Mouse (Mus musculus): ENCODE measurements at regions not wholly inside any gene's neighbourhood (a gene's known extent, or its start where the extent isn't known, plus 50 kb on each side); places are given as distances from the start of the nearest gene placed in this dataset.

DNA sequence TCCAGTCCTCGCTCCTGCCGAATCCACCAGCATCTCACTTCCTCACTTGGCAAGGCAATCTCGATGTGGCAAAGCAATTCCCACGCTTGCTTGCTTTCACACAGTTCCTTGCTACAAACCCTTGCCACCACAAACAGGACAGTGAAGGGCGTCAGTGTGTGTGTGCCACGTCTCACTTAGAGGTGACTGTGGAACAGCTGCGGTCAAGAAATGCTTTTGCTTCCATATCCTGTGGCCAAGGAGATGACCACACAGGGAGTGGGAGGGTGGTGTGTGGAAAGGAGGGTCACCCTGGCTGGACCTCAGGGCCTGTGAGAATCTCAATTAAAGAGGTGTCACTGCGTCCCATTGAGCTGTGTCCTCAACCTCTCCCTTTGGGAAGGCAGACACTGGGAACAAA lies 207.4 kb downstream of the Opa1 start:
- Histone ChIP-seq H3K4me1 (ENCODE audit: control insufficient read depth, insufficient read depth, low read length) (no peaks in the 10 kb centered on the region), H3K4me3 (replicated peaks; ENCODE audit: insufficient read depth, low read depth, low read length) (no peak overlapping the region), H3K27me3 (ENCODE audit: control insufficient read depth, insufficient read depth, low read length) (no peaks in the 10 kb centered on the region), H3K27ac (ENCODE audit: insufficient read depth, low read length) (no peak overlapping the region)
- TF ChIP-seq POLR2A (IDR thresholded peaks at IDR 0.05; ENCODE audit: borderline replicate concordance, insufficient read depth, low read length) (no peak), CTCF (IDR thresholded peaks at IDR 0.05; ENCODE audit: borderline replicate concordance, insufficient read depth, low read depth, low read length) (no peak)
- 61% methylated on average over 8 of the region's 8 CpGs for whole genome bisulfite sequencing
- no peak for DNase-seq

DNA sequence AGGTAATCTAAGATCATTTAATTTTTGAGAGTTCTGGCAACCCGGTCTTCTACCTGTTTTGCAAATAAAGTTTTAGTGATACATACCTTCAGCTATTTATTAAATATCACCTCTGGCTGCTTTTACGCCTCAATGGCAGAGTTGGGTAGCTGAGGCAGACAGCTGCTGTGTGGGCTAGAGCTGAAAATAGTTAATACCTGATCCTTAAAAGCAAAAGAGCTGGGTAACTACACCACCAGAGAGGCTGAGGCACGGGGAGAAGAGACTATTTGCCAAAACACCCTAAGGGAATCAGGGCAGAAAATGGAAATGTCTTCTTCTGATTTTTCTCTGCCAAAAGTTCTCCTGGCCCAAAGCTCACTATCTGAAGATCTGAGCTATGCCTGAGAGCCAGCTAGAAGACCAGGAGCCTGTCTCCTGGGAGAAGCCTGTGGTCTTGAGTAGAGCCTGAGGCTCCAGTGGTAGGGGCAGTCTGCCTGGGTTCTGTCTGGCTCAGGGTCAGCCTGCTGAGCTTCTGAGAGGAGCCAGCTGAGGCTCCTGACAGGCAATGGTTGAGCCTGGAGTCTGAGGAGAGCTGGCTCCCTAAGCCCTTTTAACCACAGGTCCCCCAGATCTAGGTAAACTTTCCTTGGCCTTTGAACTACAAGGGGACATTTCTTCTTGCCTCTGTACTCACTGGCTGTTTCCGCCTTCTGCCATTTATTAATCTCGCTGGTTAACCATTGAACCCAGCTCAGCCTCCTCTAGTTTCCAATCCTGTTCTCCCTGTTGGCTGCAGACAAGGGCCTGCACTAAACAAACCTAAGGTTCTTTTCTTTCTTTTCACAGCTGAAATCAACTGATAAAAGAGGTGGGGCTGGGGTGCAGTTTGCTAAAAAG lies 208.7 kb downstream of the Opa1 start:
- no peaks in the 10 kb centered on the region for H3K4me1 ChIP-seq (ENCODE audit: control insufficient read depth, insufficient read depth, low read length)
- no peak overlapping the region for H3K4me3 ChIP-seq (replicated peaks; ENCODE audit: insufficient read depth, low read depth, low read length)
- TF ChIP-seq CTCF (IDR thresholded peaks at IDR 0.05; ENCODE audit: borderline replicate concordance, insufficient read depth, low read depth, low read length) (no peak), POLR2A (IDR thresholded peaks at IDR 0.05; ENCODE audit: borderline replicate concordance, insufficient read depth, low read length) (no peak)
- no peak overlapping the region for H3K27ac ChIP-seq (ENCODE audit: insufficient read depth, low read length)
- WGBS, result 89% methylated on average over 5 of the region's 5 CpGs
- no peak for DNase-seq
- no peaks in the 10 kb centered on the region for H3K27me3 ChIP-seq (ENCODE audit: control insufficient read depth, insufficient read depth, low read length)

DNA sequence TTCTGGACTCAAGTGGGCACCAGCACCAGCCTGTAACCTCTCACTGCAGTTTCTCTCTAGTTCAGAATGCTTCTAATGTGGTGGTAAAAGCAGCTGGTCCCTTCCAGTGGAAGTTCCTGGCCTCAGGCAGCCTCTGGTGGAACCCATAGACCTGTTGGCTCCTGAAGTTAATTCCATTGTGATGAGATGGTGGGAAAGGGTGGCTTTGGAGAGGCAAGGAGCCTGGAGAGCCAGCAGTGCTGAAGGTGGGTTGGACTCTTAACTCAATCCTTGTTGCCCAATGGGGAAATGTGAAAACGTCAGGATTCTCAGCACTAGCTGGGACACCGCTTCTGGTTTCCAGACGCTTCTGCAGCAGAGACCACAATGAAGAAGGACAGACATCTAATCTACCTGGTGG lies 210.9 kb downstream of the Opa1 start:
- H3K27ac ChIP-seq (ENCODE audit: insufficient read depth, low read length), result no peak overlapping the region
- no peak overlapping the region for H3K4me3 ChIP-seq (replicated peaks; ENCODE audit: insufficient read depth, low read depth, low read length)
- H3K27me3 ChIP-seq (ENCODE audit: control insufficient read depth, insufficient read depth, low read length), result no peaks in the 10 kb centered on the region
- WGBS, result 96% methylated on average over 3 of the region's 3 CpGs
- no peaks in the 10 kb centered on the region for H3K4me1 ChIP-seq (ENCODE audit: control insufficient read depth, insufficient read depth, low read length)
- TF ChIP-seq POLR2A (IDR thresholded peaks at IDR 0.05; ENCODE audit: borderline replicate concordance, insufficient read depth, low read length) (no peak), CTCF (IDR thresholded peaks at IDR 0.05; ENCODE audit: borderline replicate concordance, insufficient read depth, low read depth, low read length) (no peak)
- no peak for DNase-seq

DNA sequence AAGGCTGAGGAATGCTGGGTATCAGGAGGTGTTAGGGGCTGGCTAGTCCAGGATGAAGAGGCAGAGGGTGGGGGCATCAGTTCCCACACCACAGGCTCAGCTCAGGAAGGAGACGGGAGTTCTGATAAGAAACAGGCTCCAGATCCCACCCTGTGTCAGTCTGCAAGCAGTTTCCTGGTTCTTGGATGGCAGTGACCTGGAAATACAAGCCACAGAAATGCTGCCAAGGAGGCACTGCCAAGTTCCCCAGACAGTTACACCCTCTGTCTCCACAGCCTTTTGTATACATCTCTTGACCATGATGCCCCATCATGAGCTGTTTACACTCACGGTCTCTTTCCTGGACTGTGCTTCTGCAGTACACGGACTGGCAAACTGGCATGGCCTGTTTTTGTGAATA lies 220.1 kb downstream of the Opa1 start:
- Histone ChIP-seq H3K27ac (ENCODE audit: insufficient read depth, low read length) (no peak overlapping the region), H3K4me1 (ENCODE audit: control insufficient read depth, insufficient read depth, low read length) (peaks cover 3% of the 10 kb centered on the region; the same call in 1 of the 2 replicates), H3K27me3 (ENCODE audit: control insufficient read depth, insufficient read depth, low read length) (no peaks in the 10 kb centered on the region), H3K4me3 (replicated peaks; ENCODE audit: insufficient read depth, low read depth, low read length) (no peak overlapping the region)
- TF ChIP-seq CTCF (IDR thresholded peaks at IDR 0.05; ENCODE audit: borderline replicate concordance, insufficient read depth, low read depth, low read length) (no peak), POLR2A (IDR thresholded peaks at IDR 0.05; ENCODE audit: borderline replicate concordance, insufficient read depth, low read length) (no peak)
- 43% methylated on average over 3 of the region's 3 CpGs for WGBS
- DNase-seq, result no peak

DNA sequence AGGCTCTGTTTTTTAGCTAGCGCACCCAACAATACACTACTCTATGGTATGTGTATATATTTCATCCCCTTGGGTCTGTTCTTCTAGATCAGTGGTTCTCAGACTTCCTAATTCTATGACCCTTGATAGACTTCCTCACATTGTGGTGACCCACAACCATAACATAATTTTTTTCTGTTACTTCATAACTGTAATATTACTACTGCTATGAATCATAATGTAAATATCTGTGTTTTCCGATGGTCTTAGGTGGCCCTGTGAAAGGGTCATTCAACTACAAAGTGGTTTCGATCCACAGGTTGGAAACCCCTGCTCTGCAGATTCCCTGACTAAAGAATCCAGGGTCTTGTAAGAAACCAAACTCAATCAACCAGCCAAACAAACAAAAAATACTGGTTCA lies 220.8 kb downstream of the Opa1 start:
- Histone ChIP-seq H3K4me1 (ENCODE audit: control insufficient read depth, insufficient read depth, low read length) (peaks cover 3% of the 10 kb centered on the region; the same call in 1 of the 2 replicates), H3K4me3 (replicated peaks; ENCODE audit: insufficient read depth, low read depth, low read length) (no peak overlapping the region), H3K27me3 (ENCODE audit: control insufficient read depth, insufficient read depth, low read length) (no peaks in the 10 kb centered on the region), H3K27ac (ENCODE audit: insufficient read depth, low read length) (no peak overlapping the region)
- no peak for TF ChIP-seq POLR2A (IDR thresholded peaks at IDR 0.05; ENCODE audit: borderline replicate concordance, insufficient read depth, low read length)
- TF ChIP-seq CTCF (IDR thresholded peaks at IDR 0.05; ENCODE audit: borderline replicate concordance, insufficient read depth, low read depth, low read length), result no peak
- DNase-seq, result no peak
- 93% methylated on average over 3 of the region's 3 CpGs for WGBS

DNA sequence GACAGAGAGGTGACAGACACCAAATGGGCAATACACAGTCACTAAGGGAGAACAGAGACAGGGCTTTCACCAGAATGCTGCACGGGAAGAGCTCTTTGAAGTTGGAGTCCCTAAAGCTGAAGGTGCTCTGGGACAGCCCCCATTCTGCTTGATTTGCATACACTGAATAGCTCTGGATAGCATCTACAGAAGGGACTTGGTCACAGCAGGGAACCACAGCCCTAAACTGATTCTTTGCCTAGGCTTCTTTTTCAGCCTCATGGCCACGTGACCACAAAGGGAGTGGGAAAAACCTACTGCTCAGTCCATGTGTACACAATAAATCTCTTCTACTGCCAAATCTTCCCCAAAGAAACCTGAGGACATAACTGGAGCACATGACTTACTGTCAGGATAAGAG lies 221.3 kb downstream of the Opa1 start:
- H3K27ac ChIP-seq (ENCODE audit: insufficient read depth, low read length), result no peak overlapping the region
- TF ChIP-seq CTCF (IDR thresholded peaks at IDR 0.05; ENCODE audit: borderline replicate concordance, insufficient read depth, low read depth, low read length), result no peak
- TF ChIP-seq POLR2A (IDR thresholded peaks at IDR 0.05; ENCODE audit: borderline replicate concordance, insufficient read depth, low read length), result no peak
- H3K4me1 ChIP-seq (ENCODE audit: control insufficient read depth, insufficient read depth, low read length), result peaks cover 3% of the 10 kb centered on the region; the same call in 1 of the 2 replicates
- DNase-seq, result no peak
- no peaks in the 10 kb centered on the region for H3K27me3 ChIP-seq (ENCODE audit: control insufficient read depth, insufficient read depth, low read length)
- 65% methylated on average over 2 of the region's 2 CpGs for WGBS
- H3K4me3 ChIP-seq (replicated peaks; ENCODE audit: insufficient read depth, low read depth, low read length), result no peak overlapping the region

DNA sequence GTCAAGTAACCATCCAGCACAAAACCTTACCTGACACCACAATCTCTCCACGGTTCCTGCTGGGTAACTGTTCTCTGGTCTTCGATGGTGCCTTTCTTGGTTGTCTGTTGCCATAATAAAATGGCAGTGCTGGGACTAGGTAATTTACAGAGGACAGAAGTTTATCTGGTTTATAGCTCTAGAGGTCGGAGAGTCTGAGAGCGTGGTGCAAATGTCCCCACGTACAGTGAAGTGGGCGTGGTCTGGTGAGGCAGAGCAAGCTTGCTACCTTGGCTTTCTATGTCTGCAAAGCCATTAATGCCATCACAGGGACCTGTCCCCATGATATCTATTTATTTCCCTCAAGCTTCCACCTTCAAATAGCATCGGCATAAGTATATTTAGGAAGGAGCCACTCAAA lies 223.0 kb downstream of the Opa1 start:
- H3K27ac ChIP-seq (ENCODE audit: insufficient read depth, low read length), result no peak overlapping the region
- no peak overlapping the region for H3K4me3 ChIP-seq (replicated peaks; ENCODE audit: insufficient read depth, low read depth, low read length)
- WGBS, result 91% methylated on average over 7 of the region's 7 CpGs
- H3K4me1 ChIP-seq (ENCODE audit: control insufficient read depth, insufficient read depth, low read length), result peaks cover 3% of the 10 kb centered on the region; the same call in 1 of the 2 replicates
- TF ChIP-seq CTCF (IDR thresholded peaks at IDR 0.05; ENCODE audit: borderline replicate concordance, insufficient read depth, low read depth, low read length), result no peak
- no peak for TF ChIP-seq POLR2A (IDR thresholded peaks at IDR 0.05; ENCODE audit: borderline replicate concordance, insufficient read depth, low read length)
- H3K27me3 ChIP-seq (ENCODE audit: control insufficient read depth, insufficient read depth, low read length), result no peaks in the 10 kb centered on the region
- DNase-seq, result no peak

DNA sequence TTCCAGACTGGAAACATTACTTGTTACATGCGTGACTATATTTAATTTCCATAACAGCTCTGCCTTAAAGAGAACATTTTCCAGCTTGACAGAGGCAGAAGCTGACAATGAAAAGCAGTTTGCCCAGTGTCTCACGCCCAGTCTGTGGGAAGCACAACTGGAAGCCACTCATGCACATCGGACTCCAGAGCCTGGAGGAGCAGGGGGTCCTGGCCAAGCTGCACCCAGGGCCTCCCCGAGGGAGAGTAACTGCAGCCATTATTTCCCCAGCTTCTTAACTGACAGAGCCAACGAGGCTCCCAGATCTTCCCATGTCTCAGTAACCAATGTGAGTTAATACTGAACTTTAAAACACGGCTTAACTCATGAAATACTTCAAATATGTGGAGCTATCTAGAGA lies 223.5 kb downstream of the Opa1 start:
- H3K4me3 ChIP-seq (replicated peaks; ENCODE audit: insufficient read depth, low read depth, low read length), result no peak overlapping the region
- DNase-seq, result no peak
- H3K27me3 ChIP-seq (ENCODE audit: control insufficient read depth, insufficient read depth, low read length), result no peaks in the 10 kb centered on the region
- TF ChIP-seq POLR2A (IDR thresholded peaks at IDR 0.05; ENCODE audit: borderline replicate concordance, insufficient read depth, low read length) (no peak), CTCF (IDR thresholded peaks at IDR 0.05; ENCODE audit: borderline replicate concordance, insufficient read depth, low read depth, low read length) (no peak)
- WGBS, result 57% methylated on average over 6 of the region's 6 CpGs
- no peak overlapping the region for H3K27ac ChIP-seq (ENCODE audit: insufficient read depth, low read length)
- peaks cover 3% of the 10 kb centered on the region; the same call in 1 of the 2 replicates for H3K4me1 ChIP-seq (ENCODE audit: control insufficient read depth, insufficient read depth, low read length)

Measured in cerebellum, adult 2 months (tissue).